Mouse (Mus musculus) heart, adult 11 months (tissue): Measurements from ENCODE around the gene Mtus2.
A peak's percentile ranks its signal among the peaks of the same experiment; 100 is the strongest.
"Not testable (repeated sequence)": the region's sequence is repeated elsewhere in the genome, so short reads cannot be mapped to it uniquely, and the experiment has no call there.

ENCODE experiments used
- DNase-seq: peaks from one replicate; pipeline ENCODE4 v3.0.0; 2022

Mtus2 gene

GRCm38 (mm10) chr5:147956821-147957564 lies at the start of gene Mtus2:
Gene Mtus2 (plus strand): TSS chr5:147957320.
- DNase-seq, result peak; percentile 97

DNA sequence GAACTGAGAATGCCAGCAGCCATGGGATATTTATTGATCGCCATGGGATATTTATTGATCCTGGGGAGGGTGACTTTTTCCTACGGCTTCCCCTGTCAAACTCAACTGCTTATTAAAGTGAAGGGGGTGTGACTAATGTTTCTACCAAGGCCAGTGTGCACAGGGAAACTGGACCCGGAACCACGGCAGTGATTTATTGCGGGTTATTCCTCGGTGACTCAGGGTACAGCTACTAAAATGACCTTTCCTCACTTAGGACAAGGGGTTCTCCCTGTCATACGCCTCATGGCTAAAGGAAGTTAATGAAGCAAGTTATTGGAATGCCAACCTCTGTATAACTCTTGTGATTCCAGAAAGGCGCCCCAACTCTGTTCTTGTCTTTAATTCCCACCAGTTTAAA lies 49.3 kb upstream of the Mtus2 start:
- no peak for DNase-seq

DNA sequence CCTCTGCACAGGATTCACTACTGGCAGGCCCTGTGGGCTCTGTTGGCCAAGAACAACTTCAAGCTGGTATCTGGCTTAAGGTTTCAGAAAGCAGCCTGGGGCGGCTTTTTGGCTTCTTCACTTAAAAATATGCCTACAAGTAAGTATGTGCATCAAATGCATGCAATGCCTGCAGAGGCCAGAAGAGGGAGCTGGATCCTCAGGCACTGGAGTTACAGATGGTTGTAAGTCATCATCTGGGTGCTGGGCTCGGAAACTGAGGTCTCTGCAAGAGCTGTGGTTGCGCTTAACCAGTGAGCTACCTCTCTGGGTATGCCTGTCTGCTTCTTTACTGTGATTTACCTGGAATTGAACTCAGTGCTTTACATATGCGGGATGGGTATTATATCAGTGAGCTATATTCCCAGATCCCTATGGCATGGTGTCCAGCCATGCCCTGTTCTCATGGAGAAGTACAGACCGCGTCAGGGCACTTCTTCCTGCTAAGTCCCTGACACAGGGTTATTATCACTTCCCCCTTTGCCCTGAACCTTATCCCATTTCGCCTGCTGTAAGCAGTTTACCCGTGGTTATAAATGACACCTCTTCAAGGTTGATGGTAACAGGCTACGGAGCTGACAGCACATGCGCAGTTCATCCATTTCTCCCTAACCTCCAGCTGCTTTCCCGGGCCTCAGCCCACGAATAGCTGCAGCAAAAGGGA lies 46.2 kb upstream of the Mtus2 start:
- no peak for DNase-seq

GRCm38 (mm10) chr5:147911744-147912143 lies 45.4 kb upstream of the Mtus2 start:
- peak; percentile 98 for DNase-seq

- DNase-seq, result no peak
These were observed 43.8 kb upstream of the Mtus2 start for GRCm38 (mm10) chr5:147913241-147913842.

- no peak for DNase-seq
These were observed 42.0 kb upstream of the Mtus2 start for GRCm38 (mm10) chr5:147915038-147915566.

- no peak for DNase-seq
These were observed 40.9 kb upstream of the Mtus2 start for GRCm38 (mm10) chr5:147916171-147916570.

DNA sequence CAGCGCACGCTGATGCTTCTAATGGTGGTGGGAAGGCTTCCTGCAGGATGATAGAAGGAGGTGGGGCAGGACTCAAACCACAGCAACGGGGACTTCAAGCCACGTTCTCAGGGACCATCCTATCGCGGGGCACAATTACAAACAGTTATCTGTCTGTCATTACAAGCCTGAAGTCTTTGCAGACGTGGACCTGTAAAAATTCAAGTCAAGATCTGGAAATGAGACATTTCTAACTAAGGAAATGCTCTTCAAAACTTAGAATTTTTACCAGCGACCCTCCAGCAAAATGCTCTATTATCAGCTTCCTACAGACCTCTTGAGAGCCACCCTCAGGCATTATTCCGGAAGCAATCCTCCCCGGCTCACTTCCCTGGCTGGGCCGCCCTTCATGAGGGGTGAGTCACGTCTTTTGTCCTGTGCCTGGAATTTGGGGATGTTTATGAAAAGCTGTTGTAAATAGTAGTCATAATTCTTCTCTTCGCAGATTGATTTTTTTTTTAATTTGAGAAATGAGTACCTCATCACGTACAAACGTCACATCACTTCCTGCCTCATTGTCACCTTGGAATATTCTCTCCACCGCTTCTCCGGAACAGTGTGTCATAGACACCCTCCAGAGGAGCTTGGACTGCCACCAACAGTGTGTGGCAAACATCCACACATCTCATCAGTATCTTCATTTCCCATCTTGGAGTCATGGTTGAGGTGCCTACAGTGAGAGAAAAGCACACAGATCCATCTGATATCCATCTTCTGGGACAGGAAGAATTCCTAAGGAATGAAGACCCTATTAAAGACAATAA lies 38.9 kb upstream of the Mtus2 start:
- DNase-seq, result peak; percentile 95

GRCm38 (mm10) chr5:147924621-147925020 lies 32.5 kb upstream of the Mtus2 start:
- DNase-seq, result peak; percentile 83

GRCm38 (mm10) chr5:147925935-147926604 lies 31.1 kb upstream of the Mtus2 start:
- DNase-seq, result peak; percentile 84

DNA sequence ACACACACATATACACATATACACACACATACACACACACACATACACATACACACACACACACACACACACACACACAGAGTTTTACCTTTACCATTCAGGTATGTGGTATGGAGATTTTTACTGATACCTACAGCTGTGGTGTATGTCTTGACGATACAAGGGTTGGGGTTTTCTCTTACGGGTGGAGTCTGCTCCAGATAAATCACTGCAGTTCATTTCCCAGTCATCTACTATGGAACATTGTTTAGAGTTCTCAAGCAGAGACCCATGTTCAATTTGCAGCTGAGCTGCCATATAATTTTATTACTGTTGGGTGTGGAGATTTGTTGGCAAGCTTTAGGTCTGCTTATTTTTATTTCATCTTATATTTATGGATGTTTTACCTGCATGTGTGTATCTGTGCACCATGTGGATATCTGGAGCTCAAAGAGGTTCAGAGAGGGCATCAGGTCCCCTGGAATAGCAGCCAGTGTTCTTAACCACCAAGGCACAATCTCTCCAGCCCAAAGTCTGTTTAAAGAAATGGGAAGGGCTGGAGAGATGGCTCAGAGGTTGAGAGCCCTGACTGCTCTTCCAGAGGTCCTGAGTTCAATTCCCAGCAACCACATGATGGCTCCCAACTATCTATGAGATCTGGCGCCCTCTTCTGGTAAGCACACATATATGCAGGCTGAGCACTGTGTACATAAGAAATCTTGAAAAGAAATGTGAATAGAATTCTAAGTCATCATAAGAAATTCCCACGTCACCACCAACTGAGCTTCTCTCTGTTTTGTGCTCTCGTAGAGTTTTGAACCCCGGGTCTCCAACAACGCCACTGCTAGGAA lies 28.2 kb upstream of the Mtus2 start:
- DNase-seq, result peak; percentile 46

DNA sequence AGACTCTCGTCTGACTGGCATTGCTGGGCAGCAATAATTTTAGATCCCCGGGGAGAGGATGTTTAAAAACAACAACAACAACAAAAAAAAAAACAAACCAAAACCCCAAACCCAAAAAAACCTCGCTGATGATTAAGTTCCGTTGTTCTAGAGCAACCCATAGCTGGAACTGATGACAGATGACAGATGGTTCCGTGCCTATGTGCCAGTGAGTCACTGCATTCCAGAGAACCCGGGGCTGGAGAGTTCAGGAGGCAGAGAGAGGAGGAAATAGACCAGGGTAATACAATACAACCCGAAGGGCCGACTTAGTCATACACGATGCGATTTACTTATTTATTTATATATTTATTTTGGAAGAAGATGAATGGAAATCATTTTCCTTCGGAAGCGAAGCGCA lies 22.0 kb upstream of the Mtus2 start:
- peak; percentile 41 for DNase-seq

- DNase-seq, result peak; percentile 93
These were observed 17.9 kb upstream of the Mtus2 start for GRCm38 (mm10) chr5:147939226-147939625.

DNA sequence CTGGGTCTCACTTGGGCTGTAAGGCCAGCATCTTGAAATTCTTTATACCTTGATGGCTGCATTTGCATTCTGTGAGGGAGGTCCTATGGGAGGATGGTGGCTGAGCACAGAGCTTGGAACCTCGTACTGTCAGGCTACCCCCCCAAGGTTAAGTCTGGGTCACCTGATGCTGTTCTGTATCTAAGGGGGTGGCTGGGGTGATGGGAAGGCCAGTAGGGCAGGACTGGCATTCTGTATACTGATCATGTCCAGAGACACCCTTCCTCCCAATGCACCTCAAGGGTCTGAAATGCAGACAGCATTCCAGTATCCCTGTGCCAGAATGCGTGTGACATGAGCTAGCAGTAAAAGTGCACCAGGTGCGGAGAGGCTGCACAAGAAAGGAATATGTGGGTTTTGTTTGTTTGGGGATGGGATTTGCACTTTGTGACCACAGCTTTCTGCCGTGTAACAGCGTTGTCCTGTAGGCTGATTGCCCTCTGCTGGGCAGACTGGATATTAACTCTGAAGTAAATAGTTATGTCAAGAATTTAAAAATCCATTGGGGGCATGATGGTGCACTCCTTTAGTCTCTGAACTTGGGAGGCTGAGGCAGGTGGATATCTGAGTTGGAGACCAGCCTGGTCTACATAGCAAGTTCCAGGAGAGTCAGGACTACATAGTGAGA lies 12.0 kb upstream of the Mtus2 start:
- peak; percentile 82 for DNase-seq

GRCm38 (mm10) chr5:147949881-147950280 lies 7.2 kb upstream of the Mtus2 start:
- DNase-seq, result peak; percentile 68

DNA sequence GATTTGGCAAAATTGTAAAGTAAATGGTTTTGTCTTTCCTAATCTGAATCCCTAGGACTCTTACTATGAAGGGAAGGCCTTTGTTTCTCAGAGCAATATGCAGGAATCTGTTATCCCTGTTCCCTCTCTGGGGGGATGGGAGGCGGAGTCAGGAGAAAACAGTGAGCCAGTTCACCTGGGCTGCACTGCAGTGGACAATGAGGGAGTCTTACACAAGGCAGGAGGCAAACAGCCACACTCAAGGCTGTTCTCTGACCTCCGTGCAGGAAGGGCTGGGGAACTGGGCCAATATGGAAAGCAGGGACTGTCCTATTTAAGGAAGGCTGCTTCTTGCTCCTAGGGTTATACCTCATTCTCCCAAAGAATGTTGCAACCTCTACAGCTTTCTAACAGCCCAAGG lies 5.4 kb upstream of the Mtus2 start:
- peak; percentile 44 for DNase-seq

DNA sequence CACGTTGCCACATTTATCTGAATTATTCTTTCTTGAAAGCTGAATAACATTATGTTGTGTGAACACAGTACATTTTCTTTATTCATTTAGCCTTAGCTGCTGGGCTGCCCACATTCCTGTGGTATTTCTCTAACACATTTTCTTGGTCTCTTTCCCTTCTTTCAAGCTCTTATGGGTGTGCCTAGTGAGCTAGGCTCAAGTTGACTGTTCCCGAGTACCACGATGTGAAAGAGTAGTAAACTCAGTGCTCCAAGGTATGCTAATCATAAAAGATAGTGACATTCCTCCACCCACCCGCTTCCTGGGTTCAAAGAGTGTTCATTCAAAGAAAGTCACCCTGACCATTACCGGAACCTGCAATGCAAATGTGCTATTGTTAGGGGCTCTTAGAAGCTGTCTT lies 3.9 kb upstream of the Mtus2 start:
- not testable (repeated sequence) for DNase-seq

GRCm38 (mm10) chr5:147955671-147956070 lies 1.4 kb upstream of the Mtus2 start:
- peak; percentile 77 for DNase-seq

GRCm38 (mm10) chr5:147956421-147956820 lies 699 bp upstream of the Mtus2 start:
- no peak for DNase-seq

DNA sequence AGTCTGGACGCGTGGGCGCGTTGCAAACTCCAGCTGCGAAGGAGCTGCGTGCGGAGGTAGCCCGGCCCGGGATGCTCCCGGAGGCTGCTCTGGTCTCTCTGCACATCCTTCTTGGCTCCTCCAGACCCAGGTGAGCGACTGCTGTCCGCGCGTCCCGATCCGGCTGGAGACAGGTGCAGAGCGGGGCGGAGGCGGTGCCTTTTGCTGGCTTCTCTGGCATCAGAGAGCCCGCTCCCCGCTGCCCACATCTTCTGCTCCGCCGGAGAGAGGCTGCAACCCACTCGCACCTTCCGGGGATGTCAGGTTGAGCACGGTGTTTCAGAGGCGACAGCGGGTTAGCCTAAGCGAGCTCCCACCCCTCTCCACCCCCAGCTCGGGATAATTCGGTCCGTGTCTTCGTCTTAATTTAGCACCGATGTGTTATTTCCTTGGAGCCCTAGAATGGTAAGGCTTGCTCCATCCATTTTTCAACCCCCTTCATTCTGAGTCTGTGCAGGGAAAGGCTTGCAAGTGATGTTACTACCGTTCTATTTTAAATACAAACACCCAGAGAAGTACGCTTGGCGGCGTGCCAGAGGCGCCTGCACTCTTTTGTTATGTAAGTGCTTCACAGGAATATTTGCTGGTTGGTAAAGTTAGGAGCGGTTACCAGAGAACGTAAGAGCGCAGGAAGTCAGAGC lies 612 bp downstream of the Mtus2 start:
- DNase-seq, result peak; percentile 95
